Mouse (Mus musculus): ENCODE measurements around the gene Trank1. TPM values are rescaled to one million over a fixed set of nuclear protein-coding genes. Genes with fewer than 3 reads are reported as not detected.

Gene Trank1
- 0.18 TPM in 2 replicates for polyA plus RNA-seq (2015; fragmentation: Nextera tagmentation; extraction: Ambion mirVana)

- Histone ChIP-seq H3K27me3 (ENCODE audit: control insufficient read depth, insufficient read depth, low read depth, low read length) (peaks cover 46% of the 10 kb centered on the region), H3K36me3 (ENCODE audit: control insufficient read depth, insufficient read depth, low read length) (no peaks in the 10 kb centered on the region), H3K9ac (ENCODE audit: low read length) (peak within 1 kb of the TSS; percentile 43), H3K27ac (ENCODE audit: low read length) (no peak within 1 kb of the TSS), H3K9me3 (ENCODE audit: control insufficient read depth, low read length) (0 out of 2 replicates have a peak, but pooled peaks cover 2% of the 10 kb centered on the region), H3K4me2 (ENCODE audit: low read depth, low read length) (peak within 1 kb of the TSS; percentile 62), H3K4me1 (replicated peaks; ENCODE audit: control insufficient read depth, insufficient read depth, low read length) (peaks cover 13% of the 10 kb centered on the region), H3K4me3 (ENCODE audit: low read length) (peak within 1 kb of the TSS; percentile 52)
- WGBS, result 8% methylated on average over 67 of the region's 72 CpGs
- peak; percentile 66 for ATAC-seq (ENCODE audit: low read depth)
Measured at GRCm38 (mm10) chr9:111311031-111311842, at the start of gene Trank1. Gene Trank1 (plus strand): TSS chr9:111311739.

- H3K9ac ChIP-seq (ENCODE audit: low read length), result no peak overlapping the region
- no peaks in the 10 kb centered on the region for H3K27me3 ChIP-seq (ENCODE audit: control insufficient read depth, insufficient read depth, low read depth, low read length)
- no peak overlapping the region for H3K4me2 ChIP-seq (ENCODE audit: low read depth, low read length)
- WGBS, result 98% methylated on average over 2 of the region's 2 CpGs
- H3K36me3 ChIP-seq (ENCODE audit: control insufficient read depth, insufficient read depth, low read length), result peaks cover 11% of the 10 kb centered on the region; the same call in 1 of the 2 replicates
- H3K9me3 ChIP-seq (ENCODE audit: control insufficient read depth, low read length), result no peaks in the 10 kb centered on the region
- H3K4me3 ChIP-seq (ENCODE audit: low read length), result no peak overlapping the region
- ATAC-seq (ENCODE audit: low read depth), result no peak
- peaks cover 10% of the 10 kb centered on the region for H3K4me1 ChIP-seq (replicated peaks; ENCODE audit: control insufficient read depth, insufficient read depth, low read length)
- H3K27ac ChIP-seq (ENCODE audit: low read length), result no peak overlapping the region
Measured at GRCm38 (mm10) chr9:111267998-111268397, 43.5 kb upstream of the Trank1 start.

DNA sequence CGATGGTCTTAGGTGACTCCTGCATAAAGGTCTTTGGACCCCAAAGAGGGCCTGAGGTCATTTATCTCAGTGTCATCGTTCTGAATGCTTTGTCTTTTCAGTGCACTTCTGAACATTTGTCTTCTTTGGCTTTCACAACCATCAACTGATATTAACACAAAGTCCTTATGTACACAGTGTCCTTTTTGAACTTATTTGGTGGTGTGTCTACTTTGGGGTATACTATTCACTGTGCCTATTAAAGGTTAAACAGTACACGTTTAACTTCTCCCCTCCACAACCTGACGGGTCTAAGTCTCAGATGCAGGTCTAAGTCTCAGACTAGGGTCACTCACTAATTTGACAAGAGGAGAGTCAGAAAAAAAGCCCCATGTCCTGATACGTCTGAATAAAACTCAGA is 40.9 kb upstream of the Trank1 start:
- 7% methylated on average over 5 of the region's 5 CpGs for WGBS
- Histone ChIP-seq H3K4me1 (replicated peaks; ENCODE audit: control insufficient read depth, insufficient read depth, low read length) (peaks cover 30% of the 10 kb centered on the region), H3K27me3 (ENCODE audit: control insufficient read depth, insufficient read depth, low read depth, low read length) (no peaks in the 10 kb centered on the region), H3K4me3 (ENCODE audit: low read length) (peak overlapping the region; percentile 92), H3K4me2 (ENCODE audit: low read depth, low read length) (peak overlapping the region; percentile 76), H3K9ac (ENCODE audit: low read length) (peak overlapping the region; percentile 93), H3K9me3 (ENCODE audit: control insufficient read depth, low read length) (no peaks in the 10 kb centered on the region), H3K36me3 (ENCODE audit: control insufficient read depth, insufficient read depth, low read length) (peaks cover 3% of the 10 kb centered on the region; the same call in 1 of the 2 replicates), H3K27ac (ENCODE audit: low read length) (peak overlapping the region; percentile 93)
- ATAC-seq (ENCODE audit: low read depth), result no peak

DNA sequence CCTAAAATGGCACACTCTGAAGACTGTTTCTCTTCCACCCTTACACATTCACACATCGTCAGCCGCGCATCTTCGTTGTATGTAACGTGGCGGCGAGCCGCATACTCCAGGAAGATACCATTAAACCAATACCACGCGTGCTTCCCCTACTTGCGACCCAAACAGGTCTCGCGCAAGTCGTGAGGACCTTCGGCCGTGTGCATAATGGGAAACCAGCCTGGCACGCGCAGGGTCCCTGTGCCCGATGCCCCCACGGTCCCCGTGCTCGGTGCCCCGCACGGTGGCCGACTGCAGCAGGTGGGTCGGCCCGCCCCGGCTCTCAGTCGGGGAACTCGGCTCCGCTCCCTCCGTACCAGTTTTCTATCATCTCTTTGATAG is 40.5 kb upstream of the Trank1 start:
- Histone ChIP-seq H3K4me3 (ENCODE audit: low read length) (peak overlapping the region; percentile 92), H3K4me2 (ENCODE audit: low read depth, low read length) (peak overlapping the region; percentile 76), H3K27me3 (ENCODE audit: control insufficient read depth, insufficient read depth, low read depth, low read length) (no peaks in the 10 kb centered on the region), H3K9me3 (ENCODE audit: control insufficient read depth, low read length) (no peaks in the 10 kb centered on the region), H3K27ac (ENCODE audit: low read length) (peak overlapping the region; percentile 93), H3K9ac (ENCODE audit: low read length) (peak overlapping the region; percentile 93), H3K36me3 (ENCODE audit: control insufficient read depth, insufficient read depth, low read length) (peaks cover 3% of the 10 kb centered on the region; the same call in 1 of the 2 replicates), H3K4me1 (replicated peaks; ENCODE audit: control insufficient read depth, insufficient read depth, low read length) (peaks cover 30% of the 10 kb centered on the region)
- ATAC-seq (ENCODE audit: low read depth), result peak; percentile 50
- WGBS, result under 1% methylated on average over 32 of the region's 32 CpGs

DNA sequence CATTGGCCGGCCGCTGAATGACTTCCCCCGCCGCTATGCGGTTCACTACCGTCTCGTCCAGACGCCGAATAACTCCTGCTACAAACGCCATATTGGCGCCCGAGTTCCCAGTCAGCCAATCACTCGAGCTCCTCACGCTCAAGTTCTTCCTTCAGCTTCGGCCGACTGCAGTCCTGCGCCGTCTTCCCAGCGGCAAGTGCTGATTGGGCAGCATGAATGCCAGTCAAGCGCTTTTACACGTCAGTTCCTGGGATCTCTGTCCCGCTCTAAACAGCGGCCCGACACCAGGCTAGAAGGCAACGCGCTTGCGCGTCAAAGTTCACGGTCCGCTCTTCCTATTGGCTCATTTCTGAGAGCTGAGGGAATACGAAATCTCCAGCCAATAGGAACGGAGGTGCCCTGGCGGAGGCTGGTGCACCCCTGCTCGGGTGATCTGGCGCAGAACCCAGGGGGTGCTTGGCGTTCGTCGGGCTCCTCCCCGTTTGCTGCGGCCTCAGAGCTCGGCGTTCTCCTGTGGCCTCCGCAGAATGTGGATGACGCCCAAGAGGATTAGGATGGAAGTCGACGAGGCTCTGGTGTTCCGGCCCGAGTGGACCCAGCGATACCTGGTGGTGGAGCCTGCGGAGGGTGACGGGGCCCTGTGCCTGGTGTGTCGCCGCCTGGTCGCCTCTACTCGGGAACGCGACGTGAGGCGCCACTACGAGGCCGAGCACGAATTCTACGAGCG is 39.9 kb upstream of the Trank1 start, which contains the start of the genes Mlh1 and Epm2aip1:
Mlh1 (minus strand) TSS at position 358 of the 727 bp plus-strand sequence.
Epm2aip1 (plus strand) TSS at position 496 of the 727 bp plus-strand sequence.
- Histone ChIP-seq H3K4me3 (ENCODE audit: low read length) (peak within 1 kb of the TSS; percentile 98), H3K27me3 (ENCODE audit: control insufficient read depth, insufficient read depth, low read depth, low read length) (no peaks in the 10 kb centered on the region), H3K4me1 (replicated peaks; ENCODE audit: control insufficient read depth, insufficient read depth, low read length) (peaks cover 33% of the 10 kb centered on the region), H3K27ac (ENCODE audit: low read length) (peak within 1 kb of the TSS; percentile 98), H3K9ac (ENCODE audit: low read length) (peak within 1 kb of the TSS; percentile 97), H3K36me3 (ENCODE audit: control insufficient read depth, insufficient read depth, low read length) (peaks cover 3% of the 10 kb centered on the region; the same call in 1 of the 2 replicates), H3K9me3 (ENCODE audit: control insufficient read depth, low read length) (no peaks in the 10 kb centered on the region), H3K4me2 (ENCODE audit: low read depth, low read length) (peak within 1 kb of the TSS; percentile 83)
- peak; percentile 99 for ATAC-seq (ENCODE audit: low read depth)
- under 1% methylated on average over 63 of the region's 64 CpGs for WGBS

DNA sequence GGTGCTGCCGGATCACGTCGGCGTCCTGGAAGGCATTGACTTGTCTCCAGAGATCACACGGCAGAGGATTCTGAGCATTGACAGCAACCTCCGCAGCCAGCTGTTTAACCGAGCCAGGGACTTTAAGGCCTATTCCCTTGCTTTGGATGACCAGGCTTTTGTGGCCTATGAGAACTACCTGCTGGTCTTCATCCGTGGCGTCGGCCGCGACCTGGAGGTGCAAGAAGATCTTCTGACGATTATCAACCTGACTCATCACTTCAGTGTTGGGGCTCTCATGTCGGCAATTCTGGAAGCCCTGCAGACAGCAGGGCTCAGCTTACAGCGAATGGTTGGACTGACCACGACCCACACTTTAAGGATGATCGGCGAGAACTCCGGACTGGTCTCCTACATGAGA is 39.2 kb upstream of the Trank1 start:
- 5% methylated on average over 19 of the region's 19 CpGs for WGBS
- Histone ChIP-seq H3K27ac (ENCODE audit: low read length) (peak overlapping the region; percentile 98), H3K27me3 (ENCODE audit: control insufficient read depth, insufficient read depth, low read depth, low read length) (no peaks in the 10 kb centered on the region), H3K9ac (ENCODE audit: low read length) (peak overlapping the region; percentile 97), H3K36me3 (ENCODE audit: control insufficient read depth, insufficient read depth, low read length) (peaks cover 4% of the 10 kb centered on the region; the same call in 1 of the 2 replicates), H3K9me3 (ENCODE audit: control insufficient read depth, low read length) (no peaks in the 10 kb centered on the region), H3K4me3 (ENCODE audit: low read length) (peak overlapping the region; percentile 98), H3K4me2 (ENCODE audit: low read depth, low read length) (peak overlapping the region; percentile 83), H3K4me1 (replicated peaks; ENCODE audit: control insufficient read depth, insufficient read depth, low read length) (peaks cover 35% of the 10 kb centered on the region)
- no peak for ATAC-seq (ENCODE audit: low read depth)

- peak overlapping the region; percentile 97 for H3K9ac ChIP-seq (ENCODE audit: low read length)
- peak overlapping the region; percentile 83 for H3K4me2 ChIP-seq (ENCODE audit: low read depth, low read length)
- WGBS, result 47% methylated on average over 15 of the region's 15 CpGs
- no peak for ATAC-seq (ENCODE audit: low read depth)
- no peaks in the 10 kb centered on the region for H3K9me3 ChIP-seq (ENCODE audit: control insufficient read depth, low read length)
- H3K27me3 ChIP-seq (ENCODE audit: control insufficient read depth, insufficient read depth, low read depth, low read length), result no peaks in the 10 kb centered on the region
- H3K4me1 ChIP-seq (replicated peaks; ENCODE audit: control insufficient read depth, insufficient read depth, low read length), result peaks cover 35% of the 10 kb centered on the region
- peaks cover 4% of the 10 kb centered on the region; the same call in 1 of the 2 replicates for H3K36me3 ChIP-seq (ENCODE audit: control insufficient read depth, insufficient read depth, low read length)
- peak overlapping the region; percentile 98 for H3K4me3 ChIP-seq (ENCODE audit: low read length)
- H3K27ac ChIP-seq (ENCODE audit: low read length), result no peak overlapping the region
Measured at GRCm38 (mm10) chr9:111272996-111273785, 38.3 kb upstream of the Trank1 start.

- Histone ChIP-seq H3K9me3 (ENCODE audit: control insufficient read depth, low read length) (no peaks in the 10 kb centered on the region), H3K4me3 (ENCODE audit: low read length) (0 out of 2 replicates have a peak overlapping the region, but pooled peaks have one; percentile 2), H3K27ac (ENCODE audit: low read length) (no peak overlapping the region), H3K27me3 (ENCODE audit: control insufficient read depth, insufficient read depth, low read depth, low read length) (no peaks in the 10 kb centered on the region), H3K36me3 (ENCODE audit: control insufficient read depth, insufficient read depth, low read length) (peaks cover 9% of the 10 kb centered on the region; the same call in 1 of the 2 replicates), H3K4me1 (replicated peaks; ENCODE audit: control insufficient read depth, insufficient read depth, low read length) (peaks cover 39% of the 10 kb centered on the region), H3K9ac (ENCODE audit: low read length) (no peak overlapping the region), H3K4me2 (ENCODE audit: low read depth, low read length) (peak overlapping the region; percentile 83)
- no peak for ATAC-seq (ENCODE audit: low read depth)
- 55% methylated on average over 1 of the region's 1 CpGs for WGBS
Measured at GRCm38 (mm10) chr9:111273958-111274357, 37.6 kb upstream of the Trank1 start.
